Mouse (Mus musculus): ENCODE results near the gene Col5a1. TPM values are rescaled to one million over a fixed set of nuclear protein-coding genes. Genes with fewer than 3 reads are reported as not detected.

The Col5a1 gene
- polyA plus RNA-seq, 1 experiment from 2014 or later = 33.2 TPM

GRCm38 (mm10) chr2:27969158-27969557 is 82.9 kb downstream of the Col5a1 start:
- DNase-seq (ENCODE audit: low spot score) (peak; percentile 79), ATAC-seq (replicated peaks; ENCODE audit: low FRiP score, low read depth) (no peak; the same call in 1 of the 2 replicates)
- no peaks in the 10 kb centered on the region for H3K9me3 ChIP-seq (replicated peaks; ENCODE audit: low read length)
- H3K36me3 ChIP-seq (ENCODE audit: insufficient read depth, low read length) = 0 out of 2 replicates have a peak, but pooled peaks cover 3% of the 10 kb centered on the region
- TF ChIP-seq CTCF (IDR thresholded peaks at IDR 0.05; ENCODE audit: low read depth) = peak; percentile 82
- H3K9ac ChIP-seq (ENCODE audit: low read depth, low read length) = no peak overlapping the region
- H3K4me1 ChIP-seq (replicated peaks; ENCODE audit: insufficient read depth, low read length) = no peaks in the 10 kb centered on the region
- no peaks in the 10 kb centered on the region for H3K27me3 ChIP-seq (ENCODE audit: insufficient read depth, low read length)
- WGBS = 12% methylated on average over 6 of the region's 6 CpGs
- H3K4me3 ChIP-seq (replicated peaks; ENCODE audit: low read depth, low read length) = no peak overlapping the region
- no peak overlapping the region for H3K27ac ChIP-seq
- H3K4me2 ChIP-seq (ENCODE audit: low read length) = no peak overlapping the region

- Histone ChIP-seq H3K4me2 (ENCODE audit: low read length) (no peak overlapping the region), H3K27me3 (ENCODE audit: insufficient read depth, low read length) (no peaks in the 10 kb centered on the region), H3K4me1 (replicated peaks; ENCODE audit: insufficient read depth, low read length) (no peaks in the 10 kb centered on the region), H3K4me3 (replicated peaks; ENCODE audit: low read depth, low read length) (no peak overlapping the region), H3K27ac (no peak overlapping the region), H3K9ac (ENCODE audit: low read depth, low read length) (no peak overlapping the region), H3K9me3 (replicated peaks; ENCODE audit: low read length) (no peaks in the 10 kb centered on the region), H3K36me3 (ENCODE audit: insufficient read depth, low read length) (no peaks in the 10 kb centered on the region)
- peak; percentile 56 for DNase-seq (ENCODE audit: low spot score)
- TF ChIP-seq CTCF (IDR thresholded peaks at IDR 0.05; ENCODE audit: low read depth) = peak; percentile 88
- no peak for ATAC-seq (replicated peaks; ENCODE audit: low FRiP score, low read depth)
- WGBS = 63% methylated on average over 3 of the region's 3 CpGs
Measured at GRCm38 (mm10) chr2:27973840-27974239, 87.6 kb downstream of the Col5a1 start.

DNA sequence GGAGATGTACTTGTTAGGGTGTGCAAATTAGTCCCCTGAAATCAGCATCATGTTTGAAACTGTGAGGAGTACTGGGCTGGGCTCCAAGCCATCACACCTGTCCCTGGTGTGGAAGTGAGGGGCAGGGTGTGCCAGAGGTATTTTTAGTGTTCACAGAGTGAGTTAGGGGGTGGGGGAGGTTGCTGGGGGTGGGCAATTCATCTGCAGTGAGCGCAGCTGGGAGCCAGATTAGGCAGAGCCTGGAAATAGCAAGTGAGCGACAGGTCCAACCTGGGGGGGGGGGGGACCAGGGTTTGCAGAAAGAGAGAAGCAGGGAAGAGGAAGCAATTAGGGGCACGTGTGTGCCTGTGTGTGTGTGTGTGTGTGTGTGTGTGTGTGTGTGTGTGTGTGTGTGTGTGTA is 89.6 kb downstream of the Col5a1 start:
- Histone ChIP-seq H3K36me3 (ENCODE audit: insufficient read depth, low read length) (no peaks in the 10 kb centered on the region), H3K4me3 (replicated peaks; ENCODE audit: low read depth, low read length) (no peak overlapping the region), H3K9me3 (replicated peaks; ENCODE audit: low read length) (no peaks in the 10 kb centered on the region), H3K27me3 (ENCODE audit: insufficient read depth, low read length) (no peaks in the 10 kb centered on the region), H3K4me1 (replicated peaks; ENCODE audit: insufficient read depth, low read length) (no peaks in the 10 kb centered on the region), H3K4me2 (ENCODE audit: low read length) (no peak overlapping the region), H3K27ac (no peak overlapping the region), H3K9ac (ENCODE audit: low read depth, low read length) (no peak overlapping the region)
- no peak for TF ChIP-seq CTCF (IDR thresholded peaks at IDR 0.05; ENCODE audit: low read depth)
- 64% methylated on average over 3 of the region's 3 CpGs for WGBS
- ATAC-seq (replicated peaks; ENCODE audit: low FRiP score, low read depth) (no peak), DNase-seq (ENCODE audit: low spot score) (no peak)

DNA sequence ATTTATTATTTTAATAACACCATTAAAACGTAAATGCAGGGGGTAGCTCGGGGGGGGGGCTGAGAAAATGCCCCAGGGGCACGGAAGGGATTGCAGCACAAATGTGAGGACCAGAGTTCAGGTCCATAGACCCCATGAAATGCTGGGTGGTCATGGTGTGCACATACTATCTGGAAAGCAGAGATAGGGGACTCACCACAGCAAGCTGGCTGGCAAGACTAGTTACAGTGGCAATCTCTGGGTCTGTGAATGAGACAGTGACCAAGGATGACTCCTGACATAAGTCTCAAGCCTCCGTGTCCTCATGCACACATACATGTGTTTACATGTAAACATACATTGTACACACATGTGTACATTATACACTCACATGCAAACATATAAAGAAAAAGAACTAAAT is 90.3 kb downstream of the Col5a1 start:
- ATAC-seq (replicated peaks; ENCODE audit: low FRiP score, low read depth) = no peak
- no peak overlapping the region for H3K4me3 ChIP-seq (replicated peaks; ENCODE audit: low read depth, low read length)
- H3K4me2 ChIP-seq (ENCODE audit: low read length) = no peak overlapping the region
- no peak overlapping the region for H3K9ac ChIP-seq (ENCODE audit: low read depth, low read length)
- H3K27ac ChIP-seq = no peak overlapping the region
- DNase-seq (ENCODE audit: low spot score) = no peak
- WGBS = 74% methylated on average over 4 of the region's 4 CpGs
- no peaks in the 10 kb centered on the region for H3K9me3 ChIP-seq (replicated peaks; ENCODE audit: low read length)
- no peak for TF ChIP-seq CTCF (IDR thresholded peaks at IDR 0.05; ENCODE audit: low read depth)
- H3K36me3 ChIP-seq (ENCODE audit: insufficient read depth, low read length) = no peaks in the 10 kb centered on the region
- H3K4me1 ChIP-seq (replicated peaks; ENCODE audit: insufficient read depth, low read length) = no peaks in the 10 kb centered on the region
- H3K27me3 ChIP-seq (ENCODE audit: insufficient read depth, low read length) = no peaks in the 10 kb centered on the region

- no peak overlapping the region for H3K4me2 ChIP-seq (ENCODE audit: low read length)
- ATAC-seq (replicated peaks; ENCODE audit: low FRiP score, low read depth) (no peak), DNase-seq (ENCODE audit: low spot score) (no peak)
- no peaks in the 10 kb centered on the region for H3K4me1 ChIP-seq (replicated peaks; ENCODE audit: insufficient read depth, low read length)
- no peaks in the 10 kb centered on the region for H3K36me3 ChIP-seq (ENCODE audit: insufficient read depth, low read length)
- WGBS = 91% methylated on average over 2 of the region's 2 CpGs
- no peak for TF ChIP-seq CTCF (IDR thresholded peaks at IDR 0.05; ENCODE audit: low read depth)
- no peak overlapping the region for H3K27ac ChIP-seq
- no peak overlapping the region for H3K9ac ChIP-seq (ENCODE audit: low read depth, low read length)
- H3K4me3 ChIP-seq (replicated peaks; ENCODE audit: low read depth, low read length) = no peak overlapping the region
- no peaks in the 10 kb centered on the region for H3K9me3 ChIP-seq (replicated peaks; ENCODE audit: low read length)
- no peaks in the 10 kb centered on the region for H3K27me3 ChIP-seq (ENCODE audit: insufficient read depth, low read length)
Measured at GRCm38 (mm10) chr2:27981066-27981465, 94.8 kb downstream of the Col5a1 start.

DNA sequence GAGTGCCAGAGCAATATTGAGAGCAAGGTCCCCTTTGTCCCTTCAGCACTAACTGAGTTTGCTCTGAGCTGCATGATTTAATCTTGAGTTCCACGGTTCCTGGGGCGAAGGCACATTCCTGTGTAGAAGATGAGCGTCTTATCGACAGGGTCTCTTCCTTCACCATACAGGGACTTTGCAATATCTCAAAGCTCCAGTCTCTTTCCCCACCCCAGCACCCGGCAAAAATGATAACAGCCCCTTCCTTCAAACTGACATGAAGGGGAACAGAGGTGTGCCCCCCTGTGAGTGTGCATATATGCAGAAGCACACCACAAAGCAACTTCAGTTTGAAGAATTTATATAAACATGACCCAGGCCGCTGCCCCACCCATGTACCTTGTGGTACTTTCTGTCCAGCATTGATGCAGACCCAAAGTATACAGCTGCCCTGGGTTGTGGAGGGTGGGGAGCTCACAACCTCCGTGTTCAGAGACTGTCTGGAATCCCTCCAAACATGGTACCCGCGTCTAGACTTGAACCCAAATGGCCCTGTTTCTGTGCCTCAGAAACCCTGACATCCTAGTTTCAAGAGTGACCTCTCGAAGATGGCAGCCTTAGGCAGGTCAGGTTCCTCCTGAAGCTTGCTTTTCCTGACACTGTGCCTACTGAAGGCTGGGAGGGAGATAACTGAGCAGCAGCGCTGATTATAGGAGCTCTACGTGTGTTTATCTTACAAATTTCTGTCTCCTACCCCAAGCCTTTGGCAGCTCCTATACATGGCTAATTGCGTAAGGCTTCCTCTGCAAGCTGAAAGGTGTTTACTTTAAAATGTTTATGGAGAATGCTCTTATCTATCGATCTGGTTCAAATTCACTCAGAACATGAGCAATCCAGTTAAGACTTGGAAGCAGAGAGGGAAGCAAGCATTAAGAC is 95.7 kb downstream of the Col5a1 start:
- Histone ChIP-seq H3K36me3 (ENCODE audit: insufficient read depth, low read length) (0 out of 2 replicates have a peak, but pooled peaks cover 1% of the 10 kb centered on the region), H3K27me3 (ENCODE audit: insufficient read depth, low read length) (no peaks in the 10 kb centered on the region), H3K27ac (no peak overlapping the region), H3K9me3 (replicated peaks; ENCODE audit: low read length) (no peaks in the 10 kb centered on the region), H3K4me2 (ENCODE audit: low read length) (no peak overlapping the region), H3K4me3 (replicated peaks; ENCODE audit: low read depth, low read length) (no peak overlapping the region), H3K9ac (ENCODE audit: low read depth, low read length) (no peak overlapping the region), H3K4me1 (replicated peaks; ENCODE audit: insufficient read depth, low read length) (no peaks in the 10 kb centered on the region)
- ATAC-seq (replicated peaks; ENCODE audit: low FRiP score, low read depth) (no peak), DNase-seq (ENCODE audit: low spot score) (no peak)
- TF ChIP-seq CTCF (IDR thresholded peaks at IDR 0.05; ENCODE audit: low read depth) = no peak
- WGBS = 85% methylated on average over 14 of the region's 14 CpGs

All from kidney, postnatal 0 days (tissue).